Mouse (Mus musculus) myocyte (in vitro differentiated cells): ENCODE data around the gene Parp3.

Experiments
- E2F4 ChIP-seq: IDR thresholded peaks from one replicate; pipeline ENCODE4 v1.6.1; 2011; ENCODE audit warnings: mild to moderate bottlenecking, control low read depth, moderate library complexity; ENCODE audit not compliant: insufficient read depth
- MAX ChIP-seq: IDR thresholded peaks from one replicate; pipeline ENCODE4 v1.6.1; 2011; ENCODE audit warnings: low read depth, mild to moderate bottlenecking, control low read depth
- POLR2A ChIP-seq: IDR thresholded peaks from one replicate; pipeline ENCODE4 v1.6.1; 2011; ENCODE audit warnings: low read depth, mild to moderate bottlenecking, control low read depth, moderate library complexity; ENCODE audit not compliant: insufficient read length
- POLR2AphosphoS2 ChIP-seq: IDR thresholded peaks from one replicate; pipeline ENCODE4 v1.6.1; 2011; ENCODE audit warnings: low read depth, control low read depth; ENCODE audit not compliant: insufficient read length
- REST ChIP-seq: IDR thresholded peaks from one replicate; pipeline ENCODE4 v1.6.1; 2011; ENCODE audit warnings: mild to moderate bottlenecking, control low read depth, moderate library complexity; ENCODE audit not compliant: insufficient read depth, insufficient read length
- USF1 ChIP-seq: IDR thresholded peaks from one replicate; pipeline ENCODE4 v1.6.1; 2011; ENCODE audit warnings: low read depth, mild to moderate bottlenecking, control low read depth, moderate library complexity

DNA sequence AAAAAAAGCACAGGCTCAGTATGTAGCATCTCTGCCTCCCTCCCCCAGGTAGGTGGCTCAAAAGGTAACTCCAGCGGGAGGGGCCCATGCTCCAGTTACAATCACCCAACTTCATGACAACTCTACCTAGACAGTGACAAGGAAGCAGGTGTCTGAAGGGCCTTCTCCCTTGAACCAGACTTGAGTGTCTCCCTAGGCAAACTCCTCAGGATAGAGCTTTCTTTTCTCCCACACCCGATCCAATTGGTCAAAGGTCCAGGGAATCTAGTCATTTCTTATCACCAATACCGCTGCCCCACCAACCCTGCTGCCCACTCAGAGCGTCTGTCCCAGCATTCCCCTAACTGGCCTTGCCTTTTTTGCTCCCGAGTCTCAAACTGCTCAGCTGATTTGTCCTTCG is 10.0 kb downstream of the Parp3 start:
- TF ChIP-seq E2F4 = no peak
- TF ChIP-seq USF1 = no peak
- TF ChIP-seq MAX = no peak
- TF ChIP-seq REST = no peak
- no peak for TF ChIP-seq POLR2AphosphoS2
- no peak for TF ChIP-seq POLR2A
